In the genomic region with DNA sequence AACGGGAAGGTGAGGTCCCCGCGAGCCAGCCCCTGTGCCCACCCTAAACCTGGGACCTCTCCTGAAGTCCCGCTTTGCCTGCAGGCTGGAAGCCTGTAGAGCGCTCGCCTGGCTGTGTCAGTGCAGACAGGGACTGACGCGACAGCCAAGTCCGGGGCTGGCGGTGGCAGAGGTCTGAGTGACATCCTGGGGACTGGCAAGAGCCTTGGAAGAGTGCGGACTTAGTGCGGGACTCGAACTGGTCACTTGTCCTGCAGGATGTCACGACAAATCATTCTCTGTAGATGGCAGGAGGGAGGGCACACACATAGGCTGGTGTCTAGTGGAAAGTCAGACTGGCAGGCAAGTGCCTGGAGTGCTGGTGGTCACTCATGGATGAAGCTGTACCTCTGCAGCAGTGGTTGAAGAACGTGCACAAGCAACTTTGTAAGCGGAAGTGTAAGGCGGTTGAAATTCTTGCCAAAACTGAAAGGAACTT, we compare ENCODE assay signal across 8 mouse cellular contexts. TPM values are rescaled to one million over a fixed set of nuclear protein-coding genes. Genes with fewer than 3 reads are reported as not detected.
DNase-seq lines count a peak whose midpoint lies in the region; ATAC-seq and TF ChIP-seq lines count a peak whose summit lies in the region.

No protein-coding gene starts in this region.

- peak overlapping the region; percentile 85 for H3K9ac ChIP-seq in liver, embryonic 16.5 days (ENCODE audit: low read depth, low read length)

- no peaks in the 10 kb centered on the region for H3K9me3 ChIP-seq in hindbrain, embryonic 10.5 days
- no peaks in the 10 kb centered on the region for H3K9me3 ChIP-seq in liver, embryonic 16.5 days (replicated peaks; ENCODE audit: control insufficient read depth, low read length)

- TF ChIP-seq CTCF in testis, adult 2 months (IDR thresholded peaks at IDR 0.05; ENCODE audit: control insufficient read depth, insufficient read depth, insufficient replicate concordance, low read depth, low read length): no peak

- H3K4me3 ChIP-seq in testis, adult 2 months (ENCODE audit: control insufficient read depth, low read depth, low read length): peak overlapping the region; percentile 93
- H3K4me3 ChIP-seq in hindbrain, embryonic 10.5 days: peak overlapping the region; percentile 92
- peak overlapping the region; percentile 92 for H3K4me3 ChIP-seq in liver, embryonic 16.5 days (ENCODE audit: low read depth, low read length)

- ATAC-seq in liver, embryonic 16.5 days (ENCODE audit: low read depth): peak; percentile 69

- H3K4me2 ChIP-seq in liver, embryonic 16.5 days (ENCODE audit: low read depth, low read length): peak overlapping the region; percentile 87

- H3K4me1 ChIP-seq in testis, adult 2 months (ENCODE audit: control insufficient read depth, insufficient read depth, low read length): no peaks in the 10 kb centered on the region; the same call in 1 of the 2 replicates
- H3K4me1 ChIP-seq in hindbrain, embryonic 10.5 days (replicated peaks): peaks cover 13% of the 10 kb centered on the region
- H3K4me1 ChIP-seq in liver, embryonic 16.5 days (ENCODE audit: control insufficient read depth, low read depth, low read length): no peaks in the 10 kb centered on the region; the same call in 1 of the 2 replicates

- H3K36me3 ChIP-seq in testis, adult 2 months (ENCODE audit: control insufficient read depth, insufficient read depth, low read length): no peaks in the 10 kb centered on the region
- H3K36me3 ChIP-seq in hindbrain, embryonic 10.5 days: peaks cover 33% of the 10 kb centered on the region
- no peaks in the 10 kb centered on the region; the same call in 1 of the 2 replicates for H3K36me3 ChIP-seq in liver, embryonic 16.5 days (ENCODE audit: control insufficient read depth, insufficient read depth)
- peaks cover 5% of the 10 kb centered on the region for H3K36me3 ChIP-seq in splenic B cell, adult 2 months (ENCODE audit: control insufficient read depth, insufficient read depth, low read length, poor library complexity, severe bottlenecking)

- DNase-seq in adrenal gland, postnatal 25 days: peak; percentile 46
- no peak for DNase-seq in adrenal gland, postnatal 10 days
- DNase-seq in testis, postnatal 14 days (ENCODE audit: low spot score): no peak
- DNase-seq in hindbrain, embryonic 10.5 days (ENCODE audit: low spot score): no peak
- DNase-seq in splenic B cell, adult 2 months (ENCODE audit: low read depth, low spot score): peak; percentile 73
- DNase-seq in gastrocnemius, postnatal 4 days (ENCODE audit: low spot score in 2 of 2): no peak

- no peaks in the 10 kb centered on the region for H3K27me3 ChIP-seq in testis, adult 2 months (ENCODE audit: control insufficient read depth, insufficient read depth, low read length)
- H3K27me3 ChIP-seq in hindbrain, embryonic 10.5 days (ENCODE audit: insufficient read depth, poor library complexity, severe bottlenecking): no peaks in the 10 kb centered on the region
- no peaks in the 10 kb centered on the region for H3K27me3 ChIP-seq in liver, embryonic 16.5 days (ENCODE audit: control insufficient read depth, insufficient read depth, low read depth, low read length)
- no peaks in the 10 kb centered on the region for H3K27me3 ChIP-seq in splenic B cell, adult 2 months (ENCODE audit: control insufficient read depth, insufficient read depth, low read length, poor library complexity, severe bottlenecking)

- H3K27ac ChIP-seq in testis, adult 2 months (ENCODE audit: control insufficient read depth, insufficient read depth, low read depth, low read length): peak overlapping the region; percentile 73
- peak overlapping the region; percentile 87 for H3K27ac ChIP-seq in hindbrain, embryonic 10.5 days
- peak overlapping the region; percentile 70 for H3K27ac ChIP-seq in liver, embryonic 16.5 days (ENCODE audit: low read length)

- WGBS in hindbrain, embryonic 10.5 days: 4% methylated on average over 17 of the region's 17 CpGs
- WGBS in liver, embryonic 16.5 days (ENCODE audit: insufficient replicate concordance): under 1% methylated on average over 17 of the region's 17 CpGs

- TF ChIP-seq POLR2A in testis, adult 2 months (IDR thresholded peaks at IDR 0.05; ENCODE audit: control insufficient read depth, low read depth, low read length): no peak

RNA-seq across cellular contexts. Expression of a gene that starts 0.5 kb away (rescaled TPM):
- total RNA-seq in adrenal gland, postnatal 25 days (2021): 45.5 and 60.3 TPM in 2 replicates
- total RNA-seq in adrenal gland, postnatal 10 days (2021): 10 to 100 TPM; 38.7 to 40.2 TPM
- 15.2 and 17.9 TPM in 2 replicates for polyA plus RNA-seq in testis, adult 2 months (2012; rRNA removed)
- polyA plus RNA-seq in hindbrain, embryonic 10.5 days (2016; fragmentation: Nextera tagmentation; extraction: Ambion mirVana): 99.3 and 105 TPM in 2 replicates
- polyA plus RNA-seq in liver, embryonic 16.5 days (2015; fragmentation: Nextera tagmentation; extraction: Ambion mirVana): 35.1 and 40.4 TPM in 2 replicates
- total RNA-seq in gastrocnemius, postnatal 4 days (2021): 10 to 100 TPM; 26.4 to 33.3 TPM

Comparison
In these comparisons a context has a peak if more than half of its experiments do, and no peak if none do; other contexts are left out.
1. DNase-seq: peak in adrenal gland, postnatal 25 days (single experiment) and splenic B cell, adult 2 months (single experiment); none in adrenal gland, postnatal 10 days (single experiment), testis, postnatal 14 days (single experiment), hindbrain, embryonic 10.5 days (single experiment) and gastrocnemius, postnatal 4 days (0 of 2).
2. Peak in every context shown above with its lines, with median percentiles within 50 percentile points of each other: H3K27ac ChIP-seq and H3K4me3 ChIP-seq.